Mouse (Mus musculus) liver, adult (tissue): ENCODE data around the gene Capn5.

Experiments used
- GATA4 ChIP-seq: IDR thresholded peaks from 2 replicates; pipeline ENCODE4 v1.6.1; 2014; ENCODE audit warnings: mild to moderate bottlenecking, low read length; ENCODE audit not compliant: insufficient replicate concordance

Gene Capn5

DNA sequence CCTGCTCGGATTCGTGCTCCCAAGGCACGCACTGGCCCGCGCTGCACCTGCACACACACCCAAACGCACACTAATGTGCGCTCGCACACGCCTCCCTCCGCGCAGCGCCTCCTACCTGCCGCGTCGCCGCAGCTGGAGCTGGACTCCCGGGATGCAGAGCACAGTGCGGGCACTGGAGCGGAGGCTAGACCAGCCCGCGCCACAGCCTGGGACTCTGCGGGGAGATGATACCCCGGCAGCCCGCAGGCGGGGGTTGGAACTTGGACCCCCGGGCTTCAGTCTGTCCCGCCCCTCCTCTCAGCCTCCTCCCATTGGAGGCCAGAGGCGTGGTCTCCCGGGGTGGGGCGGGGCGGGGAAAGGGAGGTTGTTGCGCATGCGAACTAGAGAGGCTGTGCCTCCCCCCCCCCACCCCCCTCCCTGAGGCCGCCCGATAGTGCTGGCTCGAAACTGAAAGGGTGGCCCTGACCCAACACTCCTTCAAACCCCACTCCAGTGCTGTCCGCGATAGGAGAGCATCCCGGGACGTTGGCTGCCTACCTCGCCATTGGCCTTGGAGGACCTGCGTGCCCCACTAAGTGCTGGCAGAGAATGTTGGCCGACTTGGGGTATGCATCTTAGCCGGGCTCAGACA is at the start of gene Capn5:
Gene Capn5 (minus strand): TSS at position 346 of the 631 bp plus-strand sequence.
- TF ChIP-seq GATA4: no peak

DNA sequence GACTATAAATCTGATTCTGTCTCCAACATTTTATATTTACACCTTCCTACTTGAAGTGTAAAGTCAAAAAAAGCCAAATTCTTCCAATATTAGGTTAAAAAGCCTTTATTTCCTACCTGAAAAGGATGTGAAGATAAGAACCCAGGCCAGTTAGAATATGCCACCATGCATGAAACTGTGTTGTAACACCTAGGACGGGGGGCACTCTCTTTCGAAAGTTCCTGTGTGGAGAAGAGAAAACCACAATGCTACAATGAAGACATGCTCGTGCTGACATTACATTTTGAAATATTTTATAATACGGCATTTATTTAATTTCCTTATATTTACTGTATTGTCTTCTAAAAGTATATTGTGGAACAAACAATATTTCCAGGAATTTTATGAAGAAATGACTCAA is 45.7 kb upstream of the Capn5 start:
- TF ChIP-seq GATA4: no peak

- no peak for TF ChIP-seq GATA4
These were observed 38.6 kb upstream of the Capn5 start for GRCm38 (mm10) chr7:98216713-98217112.

- no peak for TF ChIP-seq GATA4
These were observed 24.9 kb upstream of the Capn5 start for GRCm38 (mm10) chr7:98202946-98203345.

GRCm38 (mm10) chr7:98201493-98202028 is 23.5 kb upstream of the Capn5 start:
- no peak for TF ChIP-seq GATA4

DNA sequence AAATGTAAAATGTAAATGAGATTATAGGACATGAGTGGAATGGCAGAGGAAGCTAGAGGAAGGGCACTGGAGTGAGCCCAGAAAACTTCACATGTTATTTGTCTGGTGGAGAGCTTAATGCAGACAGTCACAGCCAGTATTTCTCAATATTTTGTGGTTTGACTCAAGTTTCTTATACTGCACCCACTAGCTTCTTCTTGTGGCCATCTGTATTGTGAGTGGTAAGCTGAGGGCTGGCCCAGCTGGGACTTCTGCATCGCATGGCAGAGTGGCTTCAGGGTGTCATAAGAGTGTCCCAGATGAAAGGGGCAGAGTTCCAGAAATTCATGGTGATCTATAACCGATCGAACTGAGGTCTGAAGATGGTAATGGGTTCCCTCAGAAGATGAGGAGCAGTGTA is 22.3 kb upstream of the Capn5 start:
- TF ChIP-seq GATA4: no peak

- no peak for TF ChIP-seq GATA4
These were observed 21.3 kb upstream of the Capn5 start, which contains the start of gene B3gnt6 for GRCm38 (mm10) chr7:98199381-98199780. Gene B3gnt6, minus strand, starts transcription at chr7:98199481.

GRCm38 (mm10) chr7:98195151-98195801 is 17.2 kb upstream of the Capn5 start:
- TF ChIP-seq GATA4: no peak

DNA sequence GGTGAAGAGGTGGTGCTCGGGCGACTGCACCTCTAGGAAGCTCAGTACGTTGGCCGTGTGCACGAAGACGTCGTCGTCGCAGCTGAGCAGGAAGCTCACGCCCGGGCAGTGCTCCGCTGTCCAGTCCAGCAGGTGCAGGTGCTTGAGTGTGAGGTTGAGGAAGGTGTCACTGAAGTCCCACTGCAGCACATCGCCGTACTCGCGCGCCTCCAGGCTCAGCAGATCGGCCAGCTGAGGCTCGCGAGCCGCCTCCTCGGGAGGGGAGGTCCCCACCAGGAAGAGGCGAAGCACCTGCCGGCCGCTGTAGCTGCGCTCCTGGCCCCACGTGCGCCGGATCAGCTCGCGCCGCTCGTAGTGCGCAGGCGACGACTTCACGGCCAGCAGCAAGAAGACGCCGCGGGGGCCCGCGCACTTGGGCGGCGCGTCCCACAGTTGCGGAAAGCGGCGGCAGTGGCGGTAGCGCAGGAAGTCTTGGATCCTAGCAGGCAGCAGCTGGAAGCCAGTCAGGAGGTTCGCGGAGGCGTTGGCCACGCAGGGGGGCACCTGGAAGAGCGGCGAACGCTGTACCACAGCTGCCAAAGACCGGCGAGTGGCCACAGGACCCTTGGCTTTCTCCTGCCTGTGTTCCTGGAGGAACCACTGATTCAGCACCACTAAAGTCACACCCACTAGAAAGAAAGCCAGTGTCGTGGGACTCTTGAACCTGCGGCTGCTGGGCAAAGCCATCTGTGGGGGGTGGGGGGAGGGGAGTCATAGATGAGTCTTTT is 16.1 kb upstream of the Capn5 start:
- no peak for TF ChIP-seq GATA4

GRCm38 (mm10) chr7:98193515-98194025 is 15.5 kb upstream of the Capn5 start:
- TF ChIP-seq GATA4: no peak

DNA sequence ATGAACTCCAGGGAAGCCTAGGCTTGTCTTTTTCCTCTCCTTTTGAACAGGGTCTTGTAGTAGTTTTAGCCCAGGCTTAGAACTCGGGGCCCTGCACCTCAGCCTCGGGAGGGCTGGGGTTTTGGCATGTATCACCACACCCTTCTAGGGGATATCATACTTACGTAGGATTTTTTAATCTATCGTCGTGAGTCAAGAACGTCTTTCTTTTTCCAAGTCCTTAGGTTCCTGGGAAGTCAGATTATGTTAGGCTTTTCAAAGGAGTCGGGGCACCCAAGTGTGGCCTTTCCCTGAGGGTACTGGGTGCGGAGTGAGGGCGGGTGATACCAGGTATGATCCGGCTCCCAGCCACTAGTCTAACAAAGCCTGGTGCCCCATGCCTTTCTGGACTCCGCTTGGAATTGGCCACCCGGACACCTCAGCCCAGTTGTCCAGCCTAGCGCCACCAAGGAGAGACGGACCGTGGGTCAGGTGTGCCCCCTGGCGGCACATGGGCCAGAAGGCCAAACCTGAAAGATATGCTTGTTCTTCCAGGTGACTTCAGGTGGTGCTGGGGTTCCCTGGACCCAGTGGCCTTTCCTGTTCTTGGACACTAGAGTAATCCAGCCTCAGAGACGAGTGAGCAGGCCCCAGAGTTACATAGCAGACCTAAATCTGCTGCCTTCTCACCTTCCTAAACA is 13.6 kb upstream of the Capn5 start:
- no peak for TF ChIP-seq GATA4

- TF ChIP-seq GATA4: no peak
These were observed 12.5 kb upstream of the Capn5 start for GRCm38 (mm10) chr7:98190578-98190977.

DNA sequence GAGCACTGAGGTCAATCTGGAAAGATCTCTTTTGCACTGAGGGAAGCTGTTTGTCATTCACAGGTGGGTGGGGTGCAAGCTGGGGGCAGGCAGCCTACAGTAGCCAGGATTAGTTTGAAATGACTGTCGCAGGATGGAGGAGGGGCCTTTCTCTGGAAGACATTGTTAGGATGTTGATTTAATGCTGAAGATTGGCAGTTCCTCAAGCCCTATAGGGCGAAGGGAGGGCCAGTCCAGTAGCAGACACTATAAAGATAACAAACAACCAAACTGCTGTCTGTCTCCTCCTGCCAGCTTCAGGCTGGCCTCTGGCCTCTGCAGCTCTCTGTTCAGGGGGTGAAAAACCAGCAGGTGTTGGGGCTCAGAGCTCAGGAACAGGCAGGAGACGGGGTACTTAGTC is 11.7 kb upstream of the Capn5 start:
- no peak for TF ChIP-seq GATA4

DNA sequence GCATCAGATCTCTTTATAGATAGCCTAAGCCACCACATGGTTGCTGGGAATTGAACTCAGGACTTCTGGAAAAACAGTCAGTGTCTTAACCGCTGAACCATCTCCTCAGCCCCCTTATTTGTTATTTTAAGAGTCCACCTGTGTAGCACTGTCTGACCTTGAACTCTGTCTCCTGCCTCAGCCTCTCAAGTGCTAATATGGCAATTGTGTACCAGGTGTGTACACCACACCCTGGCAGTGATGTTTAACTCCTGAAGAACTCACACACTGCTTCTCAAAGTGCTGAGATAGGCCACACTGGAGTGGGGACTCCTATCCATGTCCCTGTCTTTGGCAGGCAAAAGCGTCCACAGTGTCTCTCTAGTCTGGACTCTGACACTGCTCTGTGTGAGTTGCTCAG is 10.6 kb upstream of the Capn5 start:
- no peak for TF ChIP-seq GATA4

- TF ChIP-seq GATA4: no peak
These were observed 10.2 kb upstream of the Capn5 start for GRCm38 (mm10) chr7:98188238-98188637.

- TF ChIP-seq GATA4: no peak
These were observed 8.6 kb upstream of the Capn5 start for GRCm38 (mm10) chr7:98186637-98187036.

DNA sequence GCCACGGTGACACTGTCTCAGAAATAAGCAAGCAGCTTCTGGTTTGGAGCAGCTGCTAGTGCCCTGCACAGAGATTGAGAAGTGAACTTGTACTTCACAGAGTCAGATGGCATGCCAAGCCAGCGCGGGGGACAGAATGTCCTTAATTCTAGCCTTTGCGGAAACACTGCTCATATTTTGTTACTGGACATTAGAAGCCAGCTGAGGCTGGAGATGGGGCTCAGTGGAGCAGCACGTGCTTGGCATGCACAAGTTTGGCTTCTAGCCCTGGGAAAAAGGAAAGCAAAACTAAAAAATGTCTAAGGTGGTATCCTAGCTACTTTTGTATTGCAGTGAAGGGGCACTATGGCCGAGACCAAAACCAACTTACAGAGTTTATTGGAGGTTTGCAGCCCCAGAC is 7.3 kb upstream of the Capn5 start:
- no peak for TF ChIP-seq GATA4
